Mouse (Mus musculus) CH12F3 (cell line): ENCODE results near the gene Nup210l.

ENCODE experiments used
- in situ Hi-C: fragments of 300-500 bp; cut with MboI; formaldehyde crosslinking; loops from 2 replicates; pipeline ENCODE4 v1.14.3; 2020; ENCODE audit warnings: low sequenced_read_pairs

The Nup210l gene

DNA sequence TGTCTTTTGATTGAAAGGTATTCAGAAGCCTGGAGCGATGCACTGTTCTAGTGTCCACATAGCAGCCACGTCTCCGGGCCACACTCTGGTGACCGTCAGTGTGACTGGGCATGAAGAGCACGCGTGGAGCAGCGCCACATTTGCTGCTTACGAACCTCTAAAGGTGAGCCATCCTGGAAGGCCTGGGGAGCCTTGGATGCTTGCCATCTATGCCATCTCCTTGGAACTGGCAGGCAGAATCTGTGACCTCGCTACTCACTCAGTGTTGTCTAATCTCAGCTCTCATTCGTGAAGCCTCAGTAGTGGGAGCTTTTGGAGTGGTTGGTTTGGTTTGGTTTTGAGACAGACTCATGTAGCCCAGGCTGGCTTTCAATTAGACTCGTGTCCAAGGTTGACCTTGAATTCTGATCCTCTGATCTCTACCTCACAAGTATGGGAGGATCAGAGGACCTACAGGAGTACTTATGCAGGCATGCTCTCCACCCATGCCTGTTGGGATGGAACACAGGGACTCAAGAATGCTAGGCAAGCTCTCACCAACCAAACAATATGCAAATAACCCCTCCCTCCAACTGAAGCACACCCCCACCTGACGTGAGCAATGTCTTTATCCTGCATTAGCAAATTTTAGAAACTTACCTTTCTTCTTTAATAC, 47.3 kb downstream of the Nup210l start:
- in situ Hi-C loops: no loop called here

- in situ Hi-C loops: no loop called here
These were observed 52.1 kb downstream of the Nup210l start for GRCm38 (mm10) chr3:90155996-90156395.

GRCm38 (mm10) chr3:90159757-90160156, 55.8 kb downstream of the Nup210l start:
- in situ Hi-C loops: no loop called here

DNA sequence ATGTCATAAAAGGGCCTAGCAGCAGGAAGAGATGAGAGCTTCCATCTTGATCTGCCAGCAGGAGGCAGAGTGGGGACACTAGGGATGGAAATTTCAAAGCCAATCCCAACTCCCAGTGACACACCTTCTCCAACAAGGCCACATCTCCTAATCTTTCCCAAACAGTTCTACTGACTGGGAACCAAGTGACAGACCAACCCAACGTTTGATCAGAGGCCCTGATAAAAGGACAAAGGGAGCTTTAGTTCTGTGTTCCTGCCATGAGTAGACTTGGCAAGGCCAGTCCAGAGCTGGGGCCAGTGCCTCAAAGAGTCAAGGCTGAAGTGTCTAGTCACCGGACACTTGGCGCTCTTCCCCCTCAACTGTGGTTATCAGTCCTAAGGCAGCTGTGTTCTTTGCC, 57.6 kb downstream of the Nup210l start:
- in situ Hi-C loops: no loop called here

GRCm38 (mm10) chr3:90179566-90179965, 75.6 kb downstream of the Nup210l start:
- in situ Hi-C loops: no loop called here

- in situ Hi-C loops: no loop called here
These were observed 79.6 kb downstream of the Nup210l start for GRCm38 (mm10) chr3:90183581-90183980.

GRCm38 (mm10) chr3:90190859-90191510, 87.1 kb downstream of the Nup210l start:
- in situ Hi-C loops: no loop called here

DNA sequence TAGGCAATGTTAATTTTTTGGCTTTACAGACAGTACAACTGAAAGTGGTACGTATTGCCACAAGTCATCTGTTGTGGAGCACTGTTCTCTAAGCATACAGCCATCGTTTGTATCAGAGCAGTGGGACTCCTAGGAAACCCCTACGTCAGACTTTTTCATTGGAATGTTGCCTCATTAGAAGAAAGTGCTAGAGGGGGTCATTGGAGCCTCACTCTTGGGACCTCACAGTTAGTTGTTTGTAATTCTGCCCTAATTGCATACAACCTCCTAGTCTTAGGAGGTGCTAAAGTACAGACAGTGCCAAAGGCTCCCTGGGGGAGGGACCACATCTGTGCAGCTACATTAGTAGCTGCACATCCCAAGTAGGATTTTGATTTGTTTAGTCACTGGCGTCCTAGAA, 90.8 kb downstream of the Nup210l start:
- in situ Hi-C loops: no loop called here

- in situ Hi-C loops: no loop called here
These were observed 91.7 kb downstream of the Nup210l start for GRCm38 (mm10) chr3:90195644-90196043.

DNA sequence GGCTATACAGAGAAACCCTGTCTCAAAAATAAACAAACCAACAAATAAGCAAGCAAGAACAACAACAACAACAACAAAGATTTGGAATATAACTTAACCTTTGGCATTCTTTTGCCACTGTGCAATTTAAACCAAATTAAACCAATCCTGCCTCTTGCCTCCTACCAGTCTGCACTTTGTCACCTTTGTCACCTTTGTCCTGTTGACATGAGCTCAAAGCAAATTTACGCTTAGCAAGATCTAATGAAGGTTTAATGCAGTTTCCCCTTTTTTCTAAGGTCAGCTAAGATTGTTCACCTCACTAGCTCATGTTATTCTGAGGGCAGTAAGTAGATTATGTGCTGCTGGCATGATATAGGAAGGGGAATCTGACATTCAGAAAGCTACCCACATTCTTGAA, 93.6 kb downstream of the Nup210l start:
- in situ Hi-C loops: no loop called here

DNA sequence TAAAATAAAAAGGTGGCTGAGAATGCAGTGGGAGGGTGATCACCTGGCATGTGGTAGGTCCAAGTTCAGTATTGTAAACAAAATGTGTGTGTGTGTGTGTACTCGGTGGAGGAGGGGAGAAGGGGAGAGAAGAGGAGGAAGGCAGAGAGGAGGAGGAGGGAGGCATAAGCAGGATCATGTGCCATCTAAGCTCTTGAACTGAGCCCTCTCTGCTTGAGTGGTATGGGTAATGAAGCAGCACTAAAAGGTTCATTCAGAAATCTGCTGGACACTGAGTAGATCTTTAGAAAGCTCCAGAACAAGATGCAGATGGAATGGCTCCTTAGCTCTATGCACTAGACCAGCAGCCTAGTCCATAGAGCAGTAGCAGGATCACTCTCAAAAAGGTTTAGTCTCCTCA, 99.0 kb downstream of the Nup210l start:
- in situ Hi-C loops: no loop called here

DNA sequence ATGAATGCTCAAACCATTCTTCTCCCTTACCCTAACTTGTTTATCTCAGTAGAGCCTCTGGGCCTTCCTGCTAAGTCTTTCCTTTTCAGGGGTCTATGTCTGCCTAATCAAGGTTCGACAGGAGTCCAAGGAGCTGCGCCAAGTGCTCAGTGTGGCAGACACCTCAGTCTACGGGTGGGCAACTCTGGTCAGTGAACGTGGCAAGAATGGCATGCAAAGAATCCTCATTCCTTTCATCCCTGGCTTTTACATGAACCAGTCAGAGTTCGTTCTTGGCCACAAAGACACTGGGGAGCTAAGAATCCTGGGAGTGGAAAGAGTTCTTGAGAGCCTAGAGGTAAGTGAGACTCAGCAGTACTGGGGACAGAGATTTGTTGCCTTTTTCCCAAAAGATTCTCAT, 99.7 kb downstream of the Nup210l start:
- in situ Hi-C loops: no loop called here

- in situ Hi-C loops: no loop called here
These were observed 100.7 kb downstream of the Nup210l start for GRCm38 (mm10) chr3:90204582-90204981.

- in situ Hi-C loops: no loop called here
These were observed 104.7 kb downstream of the Nup210l start for GRCm38 (mm10) chr3:90208662-90209061.

DNA sequence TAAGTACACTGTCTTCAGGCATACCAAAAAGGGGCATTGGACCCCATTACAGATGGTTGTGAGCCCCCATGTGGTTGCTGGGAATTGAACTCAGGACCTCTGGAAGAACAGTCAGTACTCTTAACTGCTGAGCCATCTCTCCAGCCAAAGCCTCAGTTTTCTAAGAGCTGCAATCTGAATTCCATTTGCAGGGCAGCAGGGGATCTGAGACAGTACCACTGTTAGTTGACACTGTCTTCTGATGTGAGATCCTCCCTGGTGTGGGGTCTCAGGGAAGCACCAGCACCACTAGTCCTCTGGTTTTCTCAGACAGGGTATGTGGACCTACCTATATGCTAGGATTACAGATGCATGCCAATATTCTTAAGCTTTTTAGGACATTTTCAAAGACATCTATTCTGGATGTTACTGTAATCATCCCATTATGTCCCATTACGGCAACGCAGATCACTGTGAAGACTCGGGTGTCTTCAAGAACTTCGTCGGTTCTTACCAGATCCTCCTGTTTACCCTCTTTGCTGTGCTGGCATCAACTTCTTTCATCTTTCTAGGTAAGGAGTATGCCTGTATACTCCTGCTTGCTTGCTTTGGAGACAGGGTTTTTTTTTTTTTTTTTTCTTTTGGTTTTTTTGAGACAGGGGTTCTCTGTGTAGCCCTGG, 106.1 kb downstream of the Nup210l start:
- in situ Hi-C loops: loop anchor here (10.0 kb wide), 1 partner anchor 165 kb away; no protein-coding TSS in a partner anchor

GRCm38 (mm10) chr3:90211475-90212398, 107.8 kb downstream of the Nup210l start:
- in situ Hi-C loops: loop anchor here (10.0 kb wide), 1 partner anchor 163 kb away; no protein-coding TSS in a partner anchor

GRCm38 (mm10) chr3:90212723-90213122, 108.8 kb downstream of the Nup210l start:
- in situ Hi-C loops: loop anchor here (10.0 kb wide), 1 partner anchor 162 kb away; no protein-coding TSS in a partner anchor

- in situ Hi-C loops: loop anchor here (10.0 kb wide), 1 partner anchor 161 kb away; no protein-coding TSS in a partner anchor
These were observed 109.5 kb downstream of the Nup210l start, which contains the start of the genes Rps27 and Rab13 for GRCm38 (mm10) chr3:90213377-90213866. Gene Rps27 (minus strand): TSS chr3:90213651. Gene Rab13 (plus strand): TSS chr3:90213695.

DNA sequence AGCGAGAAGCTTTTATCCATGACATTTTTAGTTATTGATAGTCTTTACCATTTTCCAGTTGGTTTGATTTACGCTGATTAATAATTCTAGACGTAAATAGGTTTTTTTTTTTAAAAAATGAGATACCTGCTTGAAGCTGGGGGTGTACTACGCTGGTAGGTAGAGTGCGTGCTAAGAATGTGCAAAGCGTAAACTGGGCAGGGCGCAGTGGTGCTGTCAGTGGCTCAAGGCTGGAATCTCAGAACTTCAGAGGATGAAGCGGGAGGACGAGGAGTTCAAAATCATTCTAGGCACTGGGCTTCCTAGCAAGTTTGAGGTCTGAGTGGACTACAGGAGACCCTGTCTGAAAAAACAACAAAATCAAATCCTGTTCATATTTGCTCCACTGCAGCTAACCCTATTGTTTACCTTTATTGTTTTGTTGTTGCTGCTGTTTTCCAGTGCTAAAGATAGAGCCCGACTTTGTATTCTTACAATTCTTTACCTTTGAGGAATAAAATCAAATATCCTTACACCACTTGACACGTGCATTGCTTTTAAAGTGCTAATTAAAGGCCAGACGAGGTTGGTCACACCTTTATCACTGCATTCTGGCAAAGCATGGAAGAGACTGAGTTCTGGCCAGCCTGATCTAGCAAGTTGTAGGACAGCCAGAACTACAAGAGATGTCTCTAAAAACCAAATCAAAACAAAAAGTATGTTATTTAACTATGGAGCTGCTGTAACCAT, 110.2 kb downstream of the Nup210l start:
- in situ Hi-C loops: loop anchor here (10.0 kb wide), 1 partner anchor 161 kb away; no protein-coding TSS in a partner anchor
